ENCODE assay signal across 35 mouse cellular contexts in genomic region chr3:72534010-72534409, GRCm38 (mm10).
"Had no signal": no experiment of that assay in that cellular context is flagged by ENCODE, and none has a peak within 500 bp of the region (broad histone marks: within the 10 kb centered on the region; RNA-seq: fewer than 3 reads in every experiment).

No protein-coding gene starts in this region.

- H3K4me3 ChIP-seq: heart, embryonic 12.5 days; heart, embryonic 13.5 days; heart, embryonic 15.5 days; hindbrain, embryonic 10.5 days; hindbrain, embryonic 12.5 days; hindbrain, embryonic 13.5 days; hindbrain, embryonic 15.5 days; intestine, embryonic 15.5 days; kidney, embryonic 15.5 days; layer of hippocampus, adult 2 months; left cerebral cortex, adult 2 months had no signal

- H3K27ac ChIP-seq: heart, embryonic 13.5 days; heart, embryonic 15.5 days; hindbrain, embryonic 10.5 days; hindbrain, embryonic 12.5 days; hindbrain, embryonic 13.5 days; hindbrain, embryonic 14.5 days; hindbrain, embryonic 15.5 days; hindbrain, postnatal 0 days; intestine, embryonic 15.5 days; kidney, embryonic 15.5 days; kidney, postnatal 0 days; layer of hippocampus, adult 2 months; left cerebral cortex, adult 2 months had no signal

- H3K36me3 ChIP-seq: heart, embryonic 12.5 days; heart, embryonic 13.5 days; heart, embryonic 15.5 days; hindbrain, embryonic 10.5 days; hindbrain, embryonic 12.5 days; hindbrain, embryonic 13.5 days; hindbrain, embryonic 15.5 days; intestine, embryonic 15.5 days; kidney, embryonic 15.5 days had no signal

- H3K9me3 ChIP-seq: heart, embryonic 12.5 days; heart, embryonic 13.5 days; heart, embryonic 15.5 days; hindbrain, embryonic 10.5 days; hindbrain, embryonic 12.5 days; hindbrain, embryonic 13.5 days; hindbrain, embryonic 15.5 days; intestine, embryonic 15.5 days; kidney, embryonic 15.5 days had no signal

- H3K4me2 ChIP-seq: heart, embryonic 11.5 days; heart, embryonic 12.5 days; heart, embryonic 13.5 days; heart, embryonic 15.5 days; hindbrain, embryonic 12.5 days; hindbrain, embryonic 13.5 days; hindbrain, embryonic 14.5 days; hindbrain, embryonic 15.5 days; intestine, embryonic 15.5 days; kidney, embryonic 15.5 days had no signal

- ATAC-seq: hindbrain, embryonic 16.5 days; hindbrain, postnatal 0 days; inflammation-experienced regulatory T-cells, adult 6 months; intestine, embryonic 15.5 days; intestine, embryonic 16.5 days; intestine, postnatal 0 days had no signal

- H3K4me1 ChIP-seq: heart, embryonic 12.5 days; heart, embryonic 13.5 days; heart, embryonic 15.5 days; hindbrain, embryonic 10.5 days; hindbrain, embryonic 12.5 days; hindbrain, embryonic 13.5 days; hindbrain, embryonic 15.5 days; intestine, embryonic 15.5 days; kidney, embryonic 15.5 days had no signal

- H3K27me3 ChIP-seq: heart, embryonic 12.5 days; heart, embryonic 13.5 days; heart, embryonic 15.5 days; hindbrain, embryonic 12.5 days; hindbrain, embryonic 13.5 days; hindbrain, embryonic 15.5 days; intestine, embryonic 15.5 days; kidney, embryonic 15.5 days had no signal

- DNase-seq: heart, postnatal 10 days; heart, postnatal 14 days; heart, postnatal 36 days; heart, postnatal 4 days; kidney, adult 11 months; kidney, adult 18-20 months; kidney, adult 2 months; kidney, adult 8-10 months; kidney, adult 9 months; kidney, postnatal 10 days; kidney, postnatal 14 days; kidney, postnatal 25 days; kidney, postnatal 36 days; kidney, postnatal 4 days; layer of hippocampus, adult 9-11 months; layer of hippocampus, postnatal 36 days had no signal

- H3K9ac ChIP-seq: heart, embryonic 12.5 days; heart, embryonic 13.5 days; heart, embryonic 15.5 days; hindbrain, embryonic 12.5 days; hindbrain, embryonic 13.5 days; hindbrain, embryonic 14.5 days; hindbrain, embryonic 15.5 days; intestine, embryonic 15.5 days; kidney, embryonic 15.5 days had no signal
